In genomic region chr5:91023114-91023513, GRCm38 (mm10) we compare ENCODE assay signal across 25 mouse cellular contexts. TPM values are rescaled to one million over a fixed set of nuclear protein-coding genes. Genes with fewer than 3 reads are reported as not detected.
A peak's percentile ranks its signal among the peaks of the same experiment; 100 is the strongest.
DNase-seq lines count a peak whose midpoint lies in the region; ATAC-seq and TF ChIP-seq lines count a peak whose summit lies in the region.
"Had no signal": no experiment of that assay in that cellular context is flagged by ENCODE, and none has a peak within 500 bp of the region (broad histone marks: within the 10 kb centered on the region; RNA-seq: fewer than 3 reads in every experiment).

No protein-coding gene starts in this region.

- no peaks in the 10 kb centered on the region for H3K4me1 ChIP-seq in intestine, postnatal 0 days (replicated peaks; ENCODE audit: control insufficient read depth, insufficient read depth, low read length)
- H3K4me1 ChIP-seq in intestine, embryonic 16.5 days (ENCODE audit: control insufficient read depth, insufficient read depth, low read length), result no peaks in the 10 kb centered on the region
- no peaks in the 10 kb centered on the region for H3K4me1 ChIP-seq in kidney, embryonic 15.5 days
- H3K4me1 ChIP-seq: embryonic facial prominence, embryonic 10.5 days; embryonic facial prominence, embryonic 12.5 days; forebrain, embryonic 13.5 days; forebrain, embryonic 15.5 days had no signal

- TF ChIP-seq CTCF in intestine, postnatal 0 days (IDR thresholded peaks at IDR 0.05; ENCODE audit: low read depth), result no peak

- DNase-seq in heart, adult 11 months, result peak; percentile 35
- no peak for DNase-seq in heart, adult 18-20 months
- no peak for DNase-seq in natural killer cell, adult 2 months (ENCODE audit: low spot score in 2 of 2)
- DNase-seq: adrenal gland, adult 2 months; adrenal gland, postnatal 10 days; adrenal gland, postnatal 25 days; cerebellum, adult 11 months; cerebellum, adult 18-20 months; cerebellum, adult 8-10 months; cerebellum, adult 9-11 months; cerebellum, postnatal 14 days; cerebellum, postnatal 36 days had no signal

- 67% methylated on average over 8 of the region's 8 CpGs for WGBS in intestine, postnatal 0 days
- 80% methylated on average over 8 of the region's 8 CpGs for WGBS in intestine, embryonic 16.5 days
- 89% methylated on average over 8 of the region's 8 CpGs for WGBS in kidney, embryonic 15.5 days

- H3K4me2 ChIP-seq in intestine, postnatal 0 days (replicated peaks; ENCODE audit: low read depth), result no peak overlapping the region
- H3K4me2 ChIP-seq in intestine, embryonic 16.5 days (ENCODE audit: low read depth, low read length), result no peak overlapping the region
- H3K4me2 ChIP-seq in kidney, embryonic 15.5 days, result no peak overlapping the region
- H3K4me2 ChIP-seq: embryonic facial prominence, embryonic 12.5 days; forebrain, embryonic 13.5 days; forebrain, embryonic 15.5 days had no signal

- H3K27ac ChIP-seq in intestine, postnatal 0 days (ENCODE audit: low read depth, low read length), result no peak overlapping the region
- H3K27ac ChIP-seq in intestine, embryonic 16.5 days (ENCODE audit: low read length), result no peak overlapping the region
- no peak overlapping the region for H3K27ac ChIP-seq in kidney, embryonic 15.5 days
- H3K27ac ChIP-seq: embryonic facial prominence, embryonic 10.5 days; embryonic facial prominence, embryonic 12.5 days; forebrain, embryonic 13.5 days; forebrain, embryonic 15.5 days had no signal

- peak; percentile 59 for ATAC-seq in intestine, postnatal 0 days
- no peak for ATAC-seq in intestine, embryonic 16.5 days
- peak; percentile 69 for ATAC-seq in granulocyte monocyte progenitor cell, adult 5-6 weeks (replicated peaks; ENCODE audit: poor library complexity, severe bottlenecking)
- ATAC-seq in kidney, embryonic 15.5 days (replicated peaks; ENCODE audit: low FRiP score), result no peak
- ATAC-seq: forebrain, embryonic 13.5 days; forebrain, embryonic 15.5 days had no signal

- no peaks in the 10 kb centered on the region for H3K27me3 ChIP-seq in intestine, postnatal 0 days (replicated peaks; ENCODE audit: control insufficient read depth, insufficient read depth, low read length)
- H3K27me3 ChIP-seq in intestine, embryonic 16.5 days (replicated peaks; ENCODE audit: control insufficient read depth, insufficient read depth, low read length), result no peaks in the 10 kb centered on the region
- H3K27me3 ChIP-seq in kidney, embryonic 15.5 days, result no peaks in the 10 kb centered on the region
- H3K27me3 ChIP-seq: embryonic facial prominence, embryonic 12.5 days; forebrain, embryonic 13.5 days; forebrain, embryonic 15.5 days had no signal

- no peaks in the 10 kb centered on the region for H3K36me3 ChIP-seq in intestine, postnatal 0 days (ENCODE audit: control insufficient read depth, insufficient read depth)
- no peaks in the 10 kb centered on the region for H3K36me3 ChIP-seq in intestine, embryonic 16.5 days (ENCODE audit: control insufficient read depth, insufficient read depth, low read length)
- H3K36me3 ChIP-seq in kidney, embryonic 15.5 days, result no peaks in the 10 kb centered on the region
- H3K36me3 ChIP-seq: embryonic facial prominence, embryonic 10.5 days; embryonic facial prominence, embryonic 12.5 days; forebrain, embryonic 15.5 days had no signal

- H3K9me3 ChIP-seq in intestine, postnatal 0 days (ENCODE audit: control insufficient read depth), result no peaks in the 10 kb centered on the region
- H3K9me3 ChIP-seq in intestine, embryonic 16.5 days (ENCODE audit: control insufficient read depth, low read length), result no peaks in the 10 kb centered on the region
- H3K9me3 ChIP-seq in kidney, embryonic 15.5 days (replicated peaks), result no peaks in the 10 kb centered on the region
- H3K9me3 ChIP-seq: embryonic facial prominence, embryonic 10.5 days; embryonic facial prominence, embryonic 12.5 days; forebrain, embryonic 13.5 days; forebrain, embryonic 15.5 days had no signal

- no peak overlapping the region for H3K4me3 ChIP-seq in intestine, postnatal 0 days (ENCODE audit: low read depth, low read length)
- H3K4me3 ChIP-seq in intestine, embryonic 16.5 days (ENCODE audit: low read length), result no peak overlapping the region
- H3K4me3 ChIP-seq in kidney, embryonic 15.5 days (replicated peaks), result no peak overlapping the region
- H3K4me3 ChIP-seq: embryonic facial prominence, embryonic 10.5 days; embryonic facial prominence, embryonic 12.5 days; forebrain, embryonic 13.5 days; forebrain, embryonic 15.5 days had no signal

- H3K9ac ChIP-seq in intestine, postnatal 0 days (ENCODE audit: low read depth, low read length), result no peak overlapping the region
- H3K9ac ChIP-seq in intestine, embryonic 16.5 days (ENCODE audit: low read depth, low read length), result no peak overlapping the region
- H3K9ac ChIP-seq in kidney, embryonic 15.5 days, result no peak overlapping the region
- H3K9ac ChIP-seq: embryonic facial prominence, embryonic 12.5 days; forebrain, embryonic 13.5 days; forebrain, embryonic 15.5 days had no signal

RNA-seq across cellular contexts. Expression of gene Epgn, which starts 4.2 kb away (rescaled TPM):
- total RNA-seq in heart, adult 18-20 months (2021), result under 1 TPM; 0.26 to 0.62 TPM
- 0.12 TPM in 1 of 2 replicates, not detected in the other for polyA plus RNA-seq in intestine, postnatal 0 days (2015; fragmentation: Nextera tagmentation; extraction: Ambion mirVana)
- polyA plus RNA-seq in intestine, embryonic 16.5 days (2015; fragmentation: Nextera tagmentation; extraction: Ambion mirVana), result 0.10 TPM in 1 of 2 replicates, not detected in the other
- not detected in 2 replicates for total RNA-seq in granulocyte monocyte progenitor cell, adult 5-6 weeks (2014; fragmentation: Nextera tagmentation)
- not detected in 2 replicates for total RNA-seq in granulocyte monocyte progenitor cell, adult 5-6 weeks (2017)
- not detected in 2 replicates for polyA plus RNA-seq in kidney, embryonic 15.5 days (2015; fragmentation: Nextera tagmentation; extraction: Ambion mirVana)
- total RNA-seq: adrenal gland, adult 2 months; adrenal gland, postnatal 10 days; adrenal gland, postnatal 25 days; adrenal gland, postnatal 4 days; ES-E14; MEL had no signal
- polyA plus RNA-seq: adrenal gland, adult 2 months had no signal

RNA-seq across cellular contexts. Expression of gene Ereg, which starts 51.3 kb away (rescaled TPM):
- not detected for total RNA-seq in heart, adult 18-20 months (2021)
- 1.4 and 2.0 TPM in 2 replicates for polyA plus RNA-seq in intestine, postnatal 0 days (2015; fragmentation: Nextera tagmentation; extraction: Ambion mirVana)
- 1.3 and 1.5 TPM in 2 replicates for polyA plus RNA-seq in intestine, embryonic 16.5 days (2015; fragmentation: Nextera tagmentation; extraction: Ambion mirVana)
- total RNA-seq in granulocyte monocyte progenitor cell, adult 5-6 weeks (2014; fragmentation: Nextera tagmentation), result not detected in 2 replicates
- not detected in 2 replicates for total RNA-seq in granulocyte monocyte progenitor cell, adult 5-6 weeks (2017)
- polyA plus RNA-seq in kidney, embryonic 15.5 days (2015; fragmentation: Nextera tagmentation; extraction: Ambion mirVana), result 0.05 TPM in 1 of 2 replicates, not detected in the other
- total RNA-seq: adrenal gland, adult 2 months; adrenal gland, postnatal 25 days; MEL had no signal
- polyA plus RNA-seq: adrenal gland, adult 2 months; cortical plate, adult 2 months; embryonic facial prominence, embryonic 10.5 days; embryonic facial prominence, embryonic 12.5 days; forebrain, embryonic 11.5 days; forebrain, embryonic 13.5 days; forebrain, embryonic 15.5 days had no signal

Comparison
In these comparisons a context has a peak if more than half of its experiments do, and no peak if none do; other contexts are left out.
1. ATAC-seq: peak in intestine, postnatal 0 days (single experiment) and granulocyte monocyte progenitor cell, adult 5-6 weeks (single experiment); none in intestine, embryonic 16.5 days (single experiment) and kidney, embryonic 15.5 days (single experiment).